Mouse (Mus musculus) kidney, embryonic 14.5 days (tissue): ENCODE data around the gene Fancc. TPM values are rescaled to one million over a fixed set of nuclear protein-coding genes. Genes with fewer than 3 reads are reported as not detected.
A peak's percentile ranks its signal among the peaks of the same experiment; 100 is the strongest.
"Not testable (repeated sequence)": the region's sequence is repeated elsewhere in the genome, so short reads cannot be mapped to it uniquely, and the experiment has no call there.

Source experiments
- ATAC-seq: fragments of 200-750 bp; cut with Nextera tagmentation; 2 replicates; pipeline ENCODE4 v1.8.0; 2017; ENCODE audit warnings: moderate number of reproducible peaks, mild to moderate bottlenecking, moderate TSS enrichment, moderate library complexity; ENCODE audit not compliant: low FRiP score, low TSS enrichment
- H3K27ac ChIP-seq: fragments of 300-500 bp; sonication (generic); 2 replicates; pipeline ENCODE4 v1.5.1; 2014; ENCODE audit warnings: low read depth, mild to moderate bottlenecking, low read length, moderate library complexity, mixed read lengths
- H3K27me3 ChIP-seq: fragments of 300-500 bp; sonication (generic); 2 replicates; pipeline ENCODE4 v1.6.1; 2014; ENCODE audit warnings: mild to moderate bottlenecking, low read length; ENCODE audit not compliant: control insufficient read depth, insufficient read depth
- H3K36me3 ChIP-seq: fragments of 300-500 bp; sonication (generic); 2 replicates; pipeline ENCODE4 v1.6.1; 2014; ENCODE audit warnings: low read length, mixed read lengths; ENCODE audit not compliant: control insufficient read depth, insufficient read depth
- H3K4me1 ChIP-seq: fragments of 300-500 bp; sonication (generic); 2 replicates; pipeline ENCODE4 v1.6.1; 2014; ENCODE audit warnings: low read length, mixed read lengths; ENCODE audit not compliant: control insufficient read depth, insufficient read depth
- H3K4me2 ChIP-seq: fragments of 300-500 bp; sonication (generic); replicated peaks from 2 replicates; pipeline ENCODE4 v1.6.1; 2014; ENCODE audit warnings: low read depth, mild to moderate bottlenecking, low read length
- H3K4me3 ChIP-seq: fragments of 300-500 bp; sonication (generic); 2 replicates; pipeline ENCODE4 v1.5.1; 2014; ENCODE audit warnings: mild to moderate bottlenecking, low read length
- H3K9ac ChIP-seq: fragments of 300-500 bp; sonication (generic); 2 replicates; pipeline ENCODE4 v1.6.1; 2014; ENCODE audit warnings: low read depth, mild to moderate bottlenecking, low read length, moderate library complexity
- H3K9me3 ChIP-seq: fragments of 300-500 bp; sonication (generic); 2 replicates; pipeline ENCODE4 v1.6.1; 2016; ENCODE audit warnings: low read length; ENCODE audit not compliant: control insufficient read depth
- WGBS: fragments of 180-500 bp; shearing (Covaris S2); extraction: QIAGEN DNeasy Blood & Tissue Kit; methylation state at CpG from one replicate; pipeline ENCODE4 v1.1.7; 2014; 5-methylcytosine and 5-hydroxymethylcytosine counted together
- polyA plus RNA-seq: library from polyadenylated mRNA; unstranded; fragments of >200 nt; fragmentation: Nextera tagmentation; extraction: Ambion mirVana; gene quantifications from 2 replicates; pipeline ENCODE4 v1.2.1, GENCODE M21; 2014

Fancc gene
- polyA plus RNA-seq, 1 experiment from 2014 or later = 24.5 TPM

- WGBS = 45% methylated on average over 6 of the region's 6 CpGs
Measured at GRCm38 (mm10) chr13:63315777-63316176, 181.3 kb downstream of the Fancc start.

GRCm38 (mm10) chr13:63315111-63315510, 182.0 kb downstream of the Fancc start:
- H3K4me2 ChIP-seq, H3K27ac ChIP-seq: not testable (repeated sequence)
- WGBS = 97% methylated on average over 4 of the region's 4 CpGs

More at GRCm38 (mm10) chr13:63315777-63316176, 181.3 kb downstream of the Fancc start:
- H3K4me2 ChIP-seq = no peak overlapping the region
- H3K27me3 ChIP-seq = no peaks in the 10 kb centered on the region
- H3K4me3 ChIP-seq = no peak overlapping the region
- peaks cover 25% of the 10 kb centered on the region for H3K4me1 ChIP-seq
- no peak overlapping the region for H3K9ac ChIP-seq
- ATAC-seq = peak; percentile 55; the same call in 1 of the 2 replicates
- H3K36me3 ChIP-seq = peaks cover 7% of the 10 kb centered on the region; the same call in 1 of the 2 replicates
- H3K9me3 ChIP-seq = no peaks in the 10 kb centered on the region
- H3K27ac ChIP-seq = peak overlapping the region; percentile 5; the same call in 1 of the 2 replicates

DNA sequence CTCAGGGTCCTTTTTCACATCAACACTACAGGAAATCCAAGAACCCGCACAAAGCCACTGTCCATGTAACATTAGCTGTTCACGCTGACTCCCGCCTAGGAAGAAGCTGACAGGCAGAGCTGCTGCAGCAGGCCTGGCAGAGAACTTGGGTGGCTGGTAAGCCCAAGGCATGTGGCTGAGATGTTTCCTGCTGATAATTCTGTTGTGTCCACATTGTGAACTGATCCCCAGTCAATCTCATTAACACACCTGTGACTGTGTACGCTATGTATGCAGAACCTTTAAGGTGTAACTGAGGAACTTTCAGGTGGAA, 182.5 kb downstream of the Fancc start:
- no peak overlapping the region for H3K4me2 ChIP-seq
- H3K36me3 ChIP-seq = peaks cover 7% of the 10 kb centered on the region; the same call in 1 of the 2 replicates
- no peak overlapping the region for H3K4me3 ChIP-seq
- no peaks in the 10 kb centered on the region for H3K27me3 ChIP-seq
- H3K27ac ChIP-seq = peak overlapping the region; percentile 30
- peak; percentile 17; the same call in 1 of the 2 replicates for ATAC-seq
- no peaks in the 10 kb centered on the region for H3K9me3 ChIP-seq
- H3K4me1 ChIP-seq = peaks cover 25% of the 10 kb centered on the region
- WGBS = 42% methylated on average over 4 of the region's 4 CpGs
- H3K9ac ChIP-seq = no peak overlapping the region

More at GRCm38 (mm10) chr13:63315111-63315510, 182.0 kb downstream of the Fancc start:
- not testable (repeated sequence) for H3K27me3 ChIP-seq, H3K4me3 ChIP-seq, H3K36me3 ChIP-seq, ATAC-seq, H3K9ac ChIP-seq, H3K9me3 ChIP-seq
- H3K4me1 ChIP-seq = peaks cover 25% of the 10 kb centered on the region

DNA sequence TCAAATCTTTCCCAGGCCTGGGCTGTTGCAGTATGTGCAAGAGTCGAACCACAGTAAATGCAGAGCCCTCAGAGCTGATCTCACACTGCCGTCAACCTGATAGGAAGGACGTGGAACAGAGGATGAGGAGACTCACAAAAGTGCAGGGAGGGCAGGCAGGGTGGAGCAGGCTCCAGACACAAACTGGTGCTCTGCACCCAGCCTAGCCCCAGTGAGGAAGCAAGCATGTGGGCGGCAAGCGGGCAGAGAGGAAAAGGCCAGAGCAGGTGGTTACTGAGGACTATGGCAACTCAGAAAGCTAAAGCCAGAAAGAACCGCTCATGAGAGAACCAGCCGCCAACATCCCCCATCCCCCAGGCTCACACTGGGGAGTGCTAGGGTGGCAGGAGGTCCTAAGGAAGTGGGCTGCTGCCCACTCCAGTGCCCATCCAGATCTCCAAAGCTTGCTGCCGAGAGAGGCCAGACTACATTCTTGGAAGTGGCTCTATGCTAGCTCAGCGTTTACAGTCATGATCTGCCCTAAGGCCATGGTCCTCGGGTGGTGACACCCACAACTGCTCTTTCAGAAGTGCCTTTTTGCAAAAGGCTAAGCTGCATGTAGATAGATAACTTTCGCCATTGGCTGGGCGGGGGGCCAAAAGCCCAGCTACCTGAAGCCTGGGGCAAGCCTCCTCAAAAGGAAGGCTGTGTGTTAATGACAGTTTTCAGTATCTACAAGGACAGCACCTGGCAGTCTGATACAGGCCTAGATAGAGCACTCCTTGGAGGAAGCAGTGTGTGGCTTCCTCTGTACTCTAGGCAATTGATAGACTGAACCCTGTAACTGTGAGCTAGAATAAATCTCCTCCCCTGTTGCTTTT, 183.1 kb downstream of the Fancc start:
- Histone ChIP-seq H3K9ac (no peak overlapping the region), H3K4me3 (no peak overlapping the region), H3K36me3 (peaks cover 7% of the 10 kb centered on the region; the same call in 1 of the 2 replicates), H3K9me3 (no peaks in the 10 kb centered on the region), H3K4me1 (peaks cover 25% of the 10 kb centered on the region), H3K4me2 (no peak overlapping the region), H3K27ac (peak overlapping the region; percentile 30), H3K27me3 (no peaks in the 10 kb centered on the region)
- ATAC-seq = peak; percentile 50
- 65% methylated on average over 12 of the region's 12 CpGs for WGBS

DNA sequence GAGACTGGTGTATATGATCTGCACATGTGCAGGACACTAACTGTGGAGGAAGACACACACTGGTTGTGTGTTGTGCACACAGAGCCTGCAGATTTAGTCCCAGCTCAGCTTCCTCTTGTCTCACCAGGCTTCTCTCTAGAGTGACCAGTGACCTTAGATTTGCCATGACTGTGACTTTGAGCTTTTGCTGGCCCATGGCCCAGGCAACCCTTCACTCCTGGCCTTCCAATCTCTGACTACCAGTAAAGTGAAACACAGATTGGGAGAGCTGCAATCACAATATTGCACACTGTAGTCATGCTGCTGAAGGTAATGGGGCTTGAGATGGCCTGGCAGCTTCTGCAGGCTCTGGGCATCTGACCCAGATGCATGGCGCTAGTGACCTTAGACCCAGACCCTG, 183.8 kb downstream of the Fancc start:
- H3K4me2 ChIP-seq = no peak overlapping the region
- peak overlapping the region; percentile 30; the same call in 1 of the 2 replicates for H3K27ac ChIP-seq
- no peaks in the 10 kb centered on the region for H3K27me3 ChIP-seq
- no peak for ATAC-seq
- 86% methylated on average over 1 of the region's 1 CpGs for WGBS
- no peaks in the 10 kb centered on the region for H3K9me3 ChIP-seq
- H3K4me1 ChIP-seq = peaks cover 25% of the 10 kb centered on the region
- no peak overlapping the region for H3K9ac ChIP-seq
- no peak overlapping the region for H3K4me3 ChIP-seq
- peaks cover 10% of the 10 kb centered on the region; the same call in 1 of the 2 replicates for H3K36me3 ChIP-seq

GRCm38 (mm10) chr13:63311156-63311555, 185.9 kb downstream of the Fancc start:
- H3K4me1 ChIP-seq = peaks cover 27% of the 10 kb centered on the region

GRCm38 (mm10) chr13:63309563-63309962, 187.5 kb downstream of the Fancc start:
- H3K4me1 ChIP-seq = peaks cover 27% of the 10 kb centered on the region
- 81% methylated on average over 3 of the region's 3 CpGs for WGBS
- no peaks in the 10 kb centered on the region for H3K9me3 ChIP-seq
- no peaks in the 10 kb centered on the region for H3K27me3 ChIP-seq
- no peak overlapping the region for H3K4me2 ChIP-seq
- H3K4me3 ChIP-seq = no peak overlapping the region
- H3K9ac ChIP-seq = no peak overlapping the region
- ATAC-seq = no peak
- peaks cover 7% of the 10 kb centered on the region; the same call in 1 of the 2 replicates for H3K36me3 ChIP-seq
- no peak overlapping the region for H3K27ac ChIP-seq

More at GRCm38 (mm10) chr13:63311156-63311555, 185.9 kb downstream of the Fancc start:
- ATAC-seq = no peak
- Histone ChIP-seq H3K27ac (no peak overlapping the region), H3K36me3 (peaks cover 7% of the 10 kb centered on the region; the same call in 1 of the 2 replicates), H3K9me3 (no peaks in the 10 kb centered on the region), H3K4me2 (no peak overlapping the region), H3K9ac (no peak overlapping the region), H3K27me3 (no peaks in the 10 kb centered on the region), H3K4me3 (no peak overlapping the region)
- WGBS = 71% methylated on average over 2 of the region's 2 CpGs

- Histone ChIP-seq H3K4me1 (peaks cover 23% of the 10 kb centered on the region), H3K9me3 (no peaks in the 10 kb centered on the region), H3K27ac (no peak overlapping the region), H3K4me3 (no peak overlapping the region), H3K4me2 (no peak overlapping the region), H3K36me3 (peaks cover 31% of the 10 kb centered on the region), H3K9ac (no peak overlapping the region), H3K27me3 (no peaks in the 10 kb centered on the region)
- ATAC-seq = no peak
- WGBS = 66% methylated on average over 5 of the region's 5 CpGs
Measured at GRCm38 (mm10) chr13:63306768-63307167, 190.3 kb downstream of the Fancc start.
